Mouse (Mus musculus) cerebellum, adult 2 months (tissue): ENCODE data around the gene Hist1h4b.

Source experiments
- CTCF ChIP-seq: fragments of 200-500 bp; IDR thresholded peaks from 2 replicates; pipeline ENCODE4 v1.5.1; 2011; ENCODE audit warnings: low read depth, mild to moderate bottlenecking, control low read depth, low read length, moderate library complexity, borderline replicate concordance; ENCODE audit not compliant: insufficient read depth
- POLR2A ChIP-seq: fragments of 200-500 bp; IDR thresholded peaks from 2 replicates; pipeline ENCODE4 v1.6.1; 2011; ENCODE audit warnings: low read length, control low read depth, borderline replicate concordance; ENCODE audit not compliant: insufficient read depth

DNA sequence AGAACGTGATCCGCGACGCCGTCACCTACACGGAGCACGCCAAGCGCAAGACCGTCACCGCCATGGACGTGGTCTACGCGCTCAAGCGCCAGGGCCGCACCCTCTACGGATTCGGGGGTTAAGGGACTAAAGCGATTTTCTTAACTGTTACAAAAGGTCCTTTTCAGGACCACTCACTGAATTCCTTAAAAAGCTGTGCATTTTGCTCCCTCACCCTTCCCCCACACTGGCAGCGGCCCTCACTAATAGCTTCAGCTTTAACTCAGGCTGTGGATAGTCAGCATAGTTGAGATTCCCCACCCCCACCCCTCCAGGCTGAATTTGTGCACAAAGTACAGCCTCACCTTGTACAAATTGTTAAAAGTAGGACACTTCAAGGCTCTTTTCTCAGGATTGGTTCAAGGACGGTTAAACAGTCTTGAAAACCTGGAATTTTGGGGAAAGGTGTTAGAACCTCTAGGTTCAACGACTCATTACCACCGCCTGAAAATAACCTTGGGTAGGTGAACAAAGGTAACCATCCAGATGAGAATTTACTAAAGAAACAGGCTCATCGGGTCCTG, 479 bp downstream of the Hist1h4b start:
- no peak for TF ChIP-seq CTCF
- TF ChIP-seq POLR2A: no peak
